Mouse (Mus musculus) liver, embryonic 13.5 days (tissue): ENCODE data around the gene Pole. TPM values are rescaled to one million over a fixed set of nuclear protein-coding genes. Genes with fewer than 3 reads are reported as not detected.

Experiments used
- ATAC-seq: fragments of 200-750 bp; cut with Nextera tagmentation; 2 replicates; pipeline ENCODE4 v1.8.0; 2017; ENCODE audit warnings: low read depth, mild to moderate bottlenecking, moderate number of reproducible peaks, moderate library complexity
- DNase-seq: peaks from one replicate; pipeline ENCODE4 v3.0.0; 2022
- H3K27ac ChIP-seq: fragments of 300-500 bp; sonication (generic); 2 replicates; pipeline ENCODE4 v1.5.1; 2015; ENCODE audit warnings: moderate library complexity, mild to moderate bottlenecking, inconsistent platforms
- H3K27me3 ChIP-seq: fragments of 300-500 bp; sonication (generic); 2 replicates; pipeline ENCODE4 v1.6.1; 2015; ENCODE audit warnings: mild to moderate bottlenecking, inconsistent platforms
- H3K36me3 ChIP-seq: fragments of 300-500 bp; sonication (generic); 2 replicates; pipeline ENCODE4 v1.6.1; 2015; ENCODE audit warnings: mild to moderate bottlenecking, inconsistent platforms
- H3K4me1 ChIP-seq: fragments of 300-500 bp; sonication (generic); replicated peaks from 2 replicates; pipeline ENCODE4 v1.6.1; 2015; ENCODE audit warnings: inconsistent platforms
- H3K4me2 ChIP-seq: fragments of 300-500 bp; sonication (generic); 2 replicates; pipeline ENCODE4 v1.6.1; 2015; ENCODE audit warnings: inconsistent platforms, mild to moderate bottlenecking, moderate library complexity
- H3K4me3 ChIP-seq: fragments of 300-500 bp; sonication (generic); replicated peaks from 2 replicates; pipeline ENCODE4 v1.5.1; 2015; ENCODE audit warnings: mild to moderate bottlenecking, inconsistent platforms
- H3K9ac ChIP-seq: fragments of 300-500 bp; sonication (generic); 2 replicates; pipeline ENCODE4 v1.6.1; 2015; ENCODE audit warnings: mild to moderate bottlenecking, inconsistent platforms
- H3K9me3 ChIP-seq: fragments of 300-500 bp; sonication (generic); replicated peaks from 2 replicates; pipeline ENCODE4 v1.6.1; 2016; ENCODE audit warnings: inconsistent platforms
- WGBS: fragments of 180-500 bp; shearing (Covaris S2); methylation state at CpG from one replicate; pipeline ENCODE4 v1.1.7; 2015; ENCODE audit not compliant: insufficient replicate concordance; 5-methylcytosine and 5-hydroxymethylcytosine counted together
- polyA plus RNA-seq: library from polyadenylated mRNA; unstranded; fragments of >200 nt; fragmentation: Nextera tagmentation; extraction: Ambion mirVana; gene quantifications from 2 replicates; pipeline ENCODE4 v1.2.1, GENCODE M21; 2015

Gene Pole
- polyA plus RNA-seq, 1 experiment from 2014 or later = 20.6 TPM

- Histone ChIP-seq H3K4me3 (peak overlapping the region; percentile 83), H3K9me3 (no peaks in the 10 kb centered on the region), H3K36me3 (peaks cover 18% of the 10 kb centered on the region), H3K27ac (peak overlapping the region; percentile 77), H3K4me1 (peaks cover 42% of the 10 kb centered on the region), H3K9ac (peak overlapping the region; percentile 87), H3K4me2 (peak overlapping the region; percentile 100), H3K27me3 (no peaks in the 10 kb centered on the region)
- WGBS = 1% methylated on average over 15 of the region's 15 CpGs
- DNase-seq (no peak), ATAC-seq (no peak)
Observed at GRCm38 (mm10) chr5:110285156-110285555, 950 bp upstream of the Pole start.

DNA sequence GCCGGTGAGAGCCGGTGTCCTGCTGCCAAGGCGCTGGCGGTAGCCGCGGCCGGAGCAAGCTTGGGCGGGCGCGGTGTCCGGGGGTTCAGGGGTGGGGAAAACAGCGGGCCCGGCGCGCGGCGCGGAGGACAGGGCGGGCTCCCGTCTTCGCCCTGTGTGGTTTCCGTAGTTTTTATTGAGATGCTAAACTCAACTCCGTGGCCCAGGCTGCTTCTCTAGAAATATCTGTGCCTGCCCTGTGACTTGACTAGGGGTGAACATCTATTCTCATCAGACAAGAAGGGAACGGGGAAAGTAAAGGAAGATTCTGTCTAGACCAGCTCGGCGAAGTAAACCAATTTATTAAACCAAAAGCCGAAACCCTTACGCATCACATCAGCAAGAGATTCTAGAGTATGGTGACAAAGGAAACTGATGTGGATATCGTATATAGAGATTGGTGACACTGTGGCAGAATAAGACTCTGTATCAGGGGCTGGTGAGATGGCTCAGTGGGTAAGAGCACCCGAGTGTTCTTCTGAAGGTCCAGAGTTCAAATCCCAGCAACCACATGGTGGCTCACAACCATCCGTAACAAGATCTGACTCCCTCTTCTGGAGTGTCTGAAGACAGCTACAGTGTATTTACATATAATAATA is 459 bp downstream of the Pole start:
- Histone ChIP-seq H3K4me3 (peak overlapping the region; percentile 83), H3K27ac (peak overlapping the region; percentile 86), H3K9ac (peak overlapping the region; percentile 87), H3K36me3 (peaks cover 32% of the 10 kb centered on the region), H3K4me2 (peak overlapping the region; percentile 100), H3K4me1 (peaks cover 50% of the 10 kb centered on the region), H3K27me3 (no peaks in the 10 kb centered on the region), H3K9me3 (no peaks in the 10 kb centered on the region)
- ATAC-seq = peak; percentile 83
- DNase-seq = no peak
- WGBS = 2% methylated on average over 31 of the region's 31 CpGs

- 51% methylated on average over 2 of the region's 2 CpGs for WGBS
- H3K9me3 ChIP-seq = no peaks in the 10 kb centered on the region
- peak overlapping the region; percentile 83 for H3K4me3 ChIP-seq
- ATAC-seq (no peak), DNase-seq (no peak)
- no peak overlapping the region for H3K27ac ChIP-seq
- peaks cover 55% of the 10 kb centered on the region for H3K4me1 ChIP-seq
- peak overlapping the region; percentile 87 for H3K9ac ChIP-seq
- H3K27me3 ChIP-seq = no peaks in the 10 kb centered on the region
- peaks cover 37% of the 10 kb centered on the region for H3K36me3 ChIP-seq
- peak overlapping the region; percentile 100 for H3K4me2 ChIP-seq
Observed at GRCm38 (mm10) chr5:110287084-110287475, 974 bp downstream of the Pole start.

- Histone ChIP-seq H3K9me3 (no peaks in the 10 kb centered on the region), H3K4me3 (no peak overlapping the region), H3K4me1 (peaks cover 32% of the 10 kb centered on the region), H3K27me3 (no peaks in the 10 kb centered on the region), H3K9ac (no peak overlapping the region), H3K4me2 (no peak overlapping the region), H3K27ac (0 out of 2 replicates have a peak overlapping the region, but pooled peaks have one; percentile 19), H3K36me3 (peaks cover 75% of the 10 kb centered on the region)
- 26% methylated on average over 1 of the region's 1 CpGs for WGBS
- ATAC-seq = peak; percentile 70
- no peak for DNase-seq
Observed at GRCm38 (mm10) chr5:110291649-110292048, 5.5 kb downstream of the Pole start.

DNA sequence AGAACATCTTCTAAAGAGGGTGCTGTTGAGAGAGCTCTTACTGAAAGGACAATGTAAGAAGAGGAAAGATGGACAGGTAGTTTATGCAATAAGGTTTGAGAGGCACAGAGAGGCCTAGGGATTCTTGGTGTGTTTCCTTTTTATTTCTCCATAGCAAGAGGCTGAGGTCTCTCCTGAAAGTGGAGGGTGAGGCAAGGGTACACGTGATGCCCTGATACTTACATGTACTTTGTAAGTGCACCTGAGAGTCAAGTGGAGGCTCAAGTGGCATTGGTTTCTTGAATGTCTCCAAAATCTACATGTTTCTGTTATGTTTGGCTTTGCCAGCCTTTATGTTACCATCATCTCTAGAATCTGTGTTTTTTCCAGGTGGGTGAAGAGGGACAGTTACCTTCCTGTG is 10.5 kb downstream of the Pole start:
- DNase-seq (no peak), ATAC-seq (no peak)
- Histone ChIP-seq H3K27ac (no peak overlapping the region), H3K27me3 (no peaks in the 10 kb centered on the region), H3K4me3 (no peak overlapping the region), H3K36me3 (peaks cover 95% of the 10 kb centered on the region), H3K9ac (no peak overlapping the region), H3K4me2 (no peak overlapping the region), H3K4me1 (peaks cover 4% of the 10 kb centered on the region), H3K9me3 (no peaks in the 10 kb centered on the region)
- 83% methylated on average over 1 of the region's 1 CpGs for WGBS

DNA sequence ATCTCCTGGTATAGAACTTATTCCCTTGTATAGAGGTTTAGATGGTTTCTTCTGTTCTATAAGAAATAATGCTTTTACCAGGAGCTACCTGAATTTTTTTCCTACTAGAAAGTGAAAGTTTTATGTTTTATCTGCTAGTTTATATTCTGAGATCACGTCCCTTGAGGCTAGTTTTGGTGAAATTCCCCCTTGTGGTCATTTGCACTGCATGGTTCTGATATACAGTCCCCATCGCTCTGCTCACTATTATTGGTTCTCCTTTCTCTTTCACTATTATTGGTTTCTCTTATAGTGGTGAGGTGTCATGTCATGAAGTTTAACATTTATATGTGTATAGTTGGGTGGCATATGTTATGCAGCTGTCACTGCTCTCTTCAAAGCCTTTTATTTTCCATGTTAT is 14.5 kb downstream of the Pole start:
- Histone ChIP-seq H3K9ac (no peak overlapping the region), H3K4me2 (no peak overlapping the region), H3K4me3 (no peak overlapping the region), H3K27ac (no peak overlapping the region), H3K4me1 (no peaks in the 10 kb centered on the region), H3K27me3 (no peaks in the 10 kb centered on the region), H3K9me3 (no peaks in the 10 kb centered on the region), H3K36me3 (peaks cover 98% of the 10 kb centered on the region)
- ATAC-seq (no peak), DNase-seq (no peak)
- WGBS = 68% methylated on average over 2 of the region's 2 CpGs

GRCm38 (mm10) chr5:110308861-110309260 is 22.8 kb downstream of the Pole start:
- H3K9ac ChIP-seq = no peak overlapping the region
- no peak overlapping the region for H3K4me3 ChIP-seq
- ATAC-seq (no peak), DNase-seq (no peak)
- H3K36me3 ChIP-seq = peaks cover 97% of the 10 kb centered on the region
- 89% methylated on average over 7 of the region's 7 CpGs for WGBS
- no peaks in the 10 kb centered on the region for H3K9me3 ChIP-seq
- no peak overlapping the region for H3K27ac ChIP-seq
- no peaks in the 10 kb centered on the region for H3K4me1 ChIP-seq
- no peaks in the 10 kb centered on the region for H3K27me3 ChIP-seq
- no peak overlapping the region for H3K4me2 ChIP-seq

GRCm38 (mm10) chr5:110313127-110313526 is 27.0 kb downstream of the Pole start:
- 83% methylated on average over 3 of the region's 3 CpGs for whole genome bisulfite sequencing
- no peaks in the 10 kb centered on the region for H3K9me3 ChIP-seq
- H3K4me2 ChIP-seq = no peak overlapping the region
- no peaks in the 10 kb centered on the region for H3K4me1 ChIP-seq
- H3K27ac ChIP-seq = no peak overlapping the region
- peaks cover 83% of the 10 kb centered on the region for H3K36me3 ChIP-seq
- no peak for DNase-seq
- H3K4me3 ChIP-seq = no peak overlapping the region
- H3K9ac ChIP-seq = no peak overlapping the region
- no peaks in the 10 kb centered on the region for H3K27me3 ChIP-seq
- no peak for ATAC-seq

GRCm38 (mm10) chr5:110330508-110330907 is 44.4 kb downstream of the Pole start:
- ATAC-seq (no peak), DNase-seq (no peak)
- 47% methylated on average over 3 of the region's 3 CpGs for WGBS
- no peak overlapping the region for H3K27ac ChIP-seq
- H3K4me1 ChIP-seq = no peaks in the 10 kb centered on the region
- H3K9ac ChIP-seq = no peak overlapping the region
- H3K27me3 ChIP-seq = no peaks in the 10 kb centered on the region
- H3K4me3 ChIP-seq = no peak overlapping the region
- no peak overlapping the region for H3K4me2 ChIP-seq
- peaks cover 94% of the 10 kb centered on the region for H3K36me3 ChIP-seq
- H3K9me3 ChIP-seq = no peaks in the 10 kb centered on the region

DNA sequence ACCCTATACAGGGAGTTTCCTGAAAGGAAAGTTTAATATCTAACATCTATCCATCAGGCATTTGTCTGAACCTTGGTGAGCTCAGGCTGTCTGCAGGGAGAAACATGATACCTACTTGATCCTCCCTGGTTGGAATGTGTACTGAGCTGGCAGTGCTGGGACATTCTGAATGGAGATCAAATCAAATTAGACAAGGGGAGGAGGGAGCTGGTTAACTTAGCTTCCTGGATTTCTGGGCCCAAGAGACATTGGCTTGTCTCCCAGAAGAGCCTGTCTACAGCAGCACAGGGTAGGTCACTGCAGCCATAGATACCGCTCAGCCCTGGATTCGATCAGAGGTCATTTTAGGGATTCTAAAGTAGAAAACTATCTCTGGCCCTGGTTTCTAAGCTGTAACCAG is 52.7 kb downstream of the Pole start:
- Histone ChIP-seq H3K4me3 (no peak overlapping the region), H3K9ac (no peak overlapping the region), H3K27ac (no peak overlapping the region), H3K36me3 (peaks cover 54% of the 10 kb centered on the region), H3K9me3 (no peaks in the 10 kb centered on the region), H3K27me3 (peaks cover 30% of the 10 kb centered on the region), H3K4me1 (peaks cover 11% of the 10 kb centered on the region), H3K4me2 (no peak overlapping the region)
- ATAC-seq = no peak
- DNase-seq = no peak
- 76% methylated on average over 2 of the region's 2 CpGs for WGBS

DNA sequence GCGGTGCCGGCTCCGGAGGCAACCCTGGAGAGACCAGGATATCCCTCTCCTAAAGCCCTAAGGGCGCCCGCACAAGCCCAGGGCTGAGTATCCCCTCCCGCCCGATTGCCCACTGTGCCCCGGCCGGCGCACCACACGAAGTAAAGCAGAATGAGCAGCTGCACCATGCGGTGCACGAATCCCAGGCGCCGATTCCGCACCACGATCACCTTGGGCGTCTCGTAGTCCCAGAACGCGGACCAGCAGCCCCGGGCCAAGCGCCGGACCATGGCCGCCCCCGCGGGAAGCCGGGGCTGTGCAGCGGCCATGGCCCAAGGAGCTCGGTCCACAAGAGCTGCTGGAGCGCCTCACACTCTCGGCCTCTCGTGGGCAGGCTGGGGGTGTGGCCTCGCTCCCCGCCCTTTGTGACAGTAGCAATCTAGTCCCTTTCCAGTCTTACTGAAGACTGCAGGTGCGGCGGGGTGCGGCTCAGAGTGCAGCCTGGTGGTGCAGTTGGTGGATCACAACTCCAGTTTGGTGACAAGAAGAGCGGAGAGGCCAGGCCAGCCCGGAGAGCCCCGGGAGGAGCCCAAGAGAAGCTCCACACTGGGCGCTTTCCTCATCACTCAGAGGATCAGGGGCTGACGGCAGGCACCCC is 56.7 kb downstream of the Pole start, which contains the start of gene P2rx2:
P2rx2 (minus strand) TSS at position 565 of the 637 bp plus-strand sequence.
- H3K4me1 ChIP-seq = peaks cover 11% of the 10 kb centered on the region
- H3K36me3 ChIP-seq = peaks cover 14% of the 10 kb centered on the region
- no peaks in the 10 kb centered on the region for H3K9me3 ChIP-seq
- peak within 1 kb of the TSS; percentile 47 for H3K4me3 ChIP-seq
- peak within 1 kb of the TSS; percentile 65 for H3K4me2 ChIP-seq
- peak; percentile 54; the same call in 1 of the 2 replicates for ATAC-seq
- no peak within 1 kb of the TSS for H3K27ac ChIP-seq
- peaks cover 47% of the 10 kb centered on the region for H3K27me3 ChIP-seq
- H3K9ac ChIP-seq = peak within 1 kb of the TSS; percentile 33; the same call in 1 of the 2 replicates
- no peak for DNase-seq
- WGBS = 4% methylated on average over 43 of the region's 43 CpGs

DNA sequence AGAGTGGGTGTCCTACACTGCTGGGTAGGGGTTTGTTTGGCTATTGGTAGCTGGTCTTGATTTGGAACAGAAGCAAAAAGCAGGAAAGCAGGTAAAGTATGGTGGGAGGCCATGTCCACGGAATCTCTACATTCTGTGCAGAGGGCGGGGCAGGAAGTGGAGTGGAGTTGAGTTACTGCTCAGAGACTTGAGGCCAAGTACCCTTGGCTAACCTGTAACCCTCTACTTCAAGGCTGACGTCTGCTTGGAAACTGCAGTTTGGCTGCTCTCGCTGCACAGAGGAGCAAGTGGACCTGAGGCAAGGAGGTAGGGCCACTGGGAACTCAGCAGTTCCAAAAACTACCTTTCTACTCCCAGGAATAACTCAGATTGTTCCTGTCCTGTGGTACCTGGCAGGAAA is 58.4 kb downstream of the Pole start, which contains the start of gene Lrcol1:
Lrcol1 (plus strand) TSS at position 207 of the 400 bp plus-strand sequence.
- no peak for DNase-seq
- peaks cover 11% of the 10 kb centered on the region for H3K4me1 ChIP-seq
- H3K4me3 ChIP-seq = no peak within 1 kb of the TSS
- no peak for ATAC-seq
- H3K27ac ChIP-seq = no peak within 1 kb of the TSS
- peaks cover 47% of the 10 kb centered on the region for H3K27me3 ChIP-seq
- no peak within 1 kb of the TSS for H3K4me2 ChIP-seq
- H3K9me3 ChIP-seq = no peaks in the 10 kb centered on the region
- WGBS = 41% methylated on average over 4 of the region's 4 CpGs
- H3K9ac ChIP-seq = no peak within 1 kb of the TSS
- peaks cover 2% of the 10 kb centered on the region; the same call in 1 of the 2 replicates for H3K36me3 ChIP-seq
